Mouse (Mus musculus) embryo, embryonic 10 days (tissue): ENCODE measurements at regions not wholly inside any gene's neighbourhood (a gene's known extent, or its start where the extent isn't known, plus 50 kb on each side); places are given as distances from the start of the nearest gene placed in this dataset.

Experiments
- DNase-seq: peaks from one replicate; pipeline ENCODE4 v3.0.0-alpha.2; 2015; ENCODE audit warnings: low spot score

GRCm38 (mm10) chr3:48911758-48912157, 845.4 kb downstream of the Pcdh18 start:
- no peak for DNase-seq

DNA sequence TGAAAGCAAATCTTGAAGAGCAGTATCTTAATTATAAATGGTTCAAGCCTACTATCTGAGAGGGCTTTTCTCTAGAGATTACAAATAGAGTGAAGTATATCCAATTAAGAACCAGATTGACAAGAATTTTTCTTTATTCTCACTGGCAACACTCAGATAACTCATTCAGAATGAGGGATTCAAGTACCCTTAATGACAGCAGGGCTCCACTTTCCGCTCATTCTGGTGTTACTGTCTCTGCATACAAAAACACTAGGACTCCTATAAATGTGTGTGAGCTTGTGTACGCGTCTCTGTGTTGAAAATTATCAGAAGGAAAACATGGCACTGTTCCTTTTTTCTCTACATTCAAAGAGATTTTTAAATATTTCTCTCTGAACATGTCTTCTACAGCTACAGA, 866.7 kb downstream of the Pcdh18 start:
- DNase-seq = no peak

DNA sequence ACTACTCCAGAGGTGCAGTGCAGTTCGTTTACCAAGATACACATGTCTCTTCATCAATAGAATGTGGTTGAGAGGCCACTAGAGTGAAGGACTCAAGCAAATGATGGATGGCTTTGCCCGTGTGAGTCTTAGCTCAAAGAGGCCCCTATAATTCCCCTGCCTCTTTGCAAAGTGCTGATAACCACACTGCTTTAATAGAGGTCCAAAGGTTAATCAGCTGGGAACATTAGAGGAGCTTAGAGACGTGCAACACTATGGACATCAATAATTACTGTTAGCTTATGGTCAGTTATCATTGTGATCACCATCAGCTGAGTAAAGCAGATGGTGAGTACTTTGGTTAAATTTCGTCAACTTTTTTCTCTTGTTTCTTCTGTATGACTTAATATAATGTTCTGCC, 869.2 kb downstream of the Pcdh18 start:
- DNase-seq = peak; percentile 11

DNA sequence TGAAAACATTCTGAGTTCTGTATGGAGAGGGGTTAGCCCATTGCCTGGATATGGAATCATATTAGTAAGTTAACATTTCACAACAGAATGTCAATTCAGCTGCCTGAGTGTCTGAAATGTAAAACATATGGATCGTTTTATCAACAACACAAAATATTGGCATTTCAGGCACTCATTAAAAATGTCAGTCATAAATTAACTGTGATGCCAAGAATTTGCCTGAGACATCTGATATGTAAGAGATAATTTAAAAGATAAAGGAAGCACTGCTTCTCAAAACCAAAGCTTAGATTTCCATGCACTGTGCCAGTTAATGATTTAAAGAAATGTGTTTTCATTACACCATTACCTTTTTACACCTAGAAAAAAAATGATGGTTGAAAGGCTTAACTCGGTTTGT, 887.6 kb downstream of the Pcdh18 start:
- DNase-seq = no peak

- peak; percentile 88 for DNase-seq
Observed at GRCm38 (mm10) chr3:48846049-48846653, 911.0 kb downstream of the Pcdh18 start.

- no peak for DNase-seq
Observed at GRCm38 (mm10) chr3:48840692-48841091, 916.4 kb downstream of the Pcdh18 start.

DNA sequence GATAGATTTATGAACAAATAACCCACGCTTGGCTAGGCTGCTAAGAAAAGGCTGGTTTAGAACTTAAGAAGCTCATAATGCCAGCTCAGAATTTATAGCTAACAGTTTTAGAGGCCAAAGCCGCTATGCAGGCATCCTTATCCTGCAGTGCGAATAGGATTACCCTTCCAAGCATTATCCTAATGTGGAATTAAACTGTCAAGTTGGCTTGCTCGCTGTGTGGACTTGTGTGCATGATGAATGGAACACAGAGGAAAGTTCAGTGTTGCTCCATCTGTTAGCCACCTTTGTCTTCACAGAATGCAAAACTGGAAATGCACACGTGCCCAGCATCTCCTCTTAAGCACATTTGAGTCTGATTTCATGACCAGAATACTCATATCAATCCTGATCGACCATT, 933.8 kb downstream of the Pcdh18 start:
- DNase-seq = peak; percentile 20

DNA sequence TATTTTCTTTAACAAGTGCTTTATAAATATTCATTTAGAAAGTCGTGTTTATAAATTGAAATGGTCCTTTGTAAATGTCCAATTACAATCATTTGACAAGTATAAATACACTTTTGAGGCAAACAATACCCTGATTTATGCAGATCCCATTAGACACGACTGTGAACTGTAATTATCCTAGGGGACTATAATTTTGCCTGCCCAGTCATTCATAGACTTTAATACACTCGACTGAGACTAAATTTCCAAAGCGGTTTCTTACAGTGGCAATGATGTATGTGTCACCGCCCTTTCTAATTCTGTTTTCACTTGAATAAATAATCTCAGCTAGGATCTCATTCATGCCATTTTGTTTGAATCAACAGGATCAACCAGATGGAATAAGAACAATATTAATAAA, 952.7 kb downstream of the Pcdh18 start:
- DNase-seq = no peak

DNA sequence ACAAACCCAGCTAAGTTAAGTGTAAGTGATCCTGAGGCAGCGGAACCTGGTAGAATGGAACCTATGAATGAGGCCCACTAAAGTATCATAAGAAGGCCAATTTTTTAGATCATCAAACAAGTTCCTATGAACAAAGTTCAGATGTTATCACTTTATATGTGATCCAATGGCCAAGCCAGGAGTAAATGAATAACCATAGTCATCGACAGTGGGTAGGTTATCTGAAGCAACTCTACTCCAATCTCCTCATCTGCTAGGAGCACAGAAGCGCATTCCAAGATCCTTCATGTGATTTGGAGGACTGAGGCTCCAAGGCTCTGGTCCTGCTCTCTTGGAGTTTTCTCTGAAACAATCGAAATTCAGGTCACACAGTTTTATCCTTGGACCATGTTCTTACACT, 985.4 kb downstream of the Pcdh18 start:
- DNase-seq = no peak
